Mouse (Mus musculus): ENCODE measurements around the gene Gm49352. TPM values are rescaled to one million over a fixed set of nuclear protein-coding genes. Genes with fewer than 3 reads are reported as not detected.
"Not testable (repeated sequence)": the region's sequence is repeated elsewhere in the genome, so short reads cannot be mapped to it uniquely, and the experiment has no call there.

Gm49352 gene
- not detected in 2 replicates for polyA plus RNA-seq (2016; fragmentation: Nextera tagmentation; extraction: Ambion mirVana)

DNA sequence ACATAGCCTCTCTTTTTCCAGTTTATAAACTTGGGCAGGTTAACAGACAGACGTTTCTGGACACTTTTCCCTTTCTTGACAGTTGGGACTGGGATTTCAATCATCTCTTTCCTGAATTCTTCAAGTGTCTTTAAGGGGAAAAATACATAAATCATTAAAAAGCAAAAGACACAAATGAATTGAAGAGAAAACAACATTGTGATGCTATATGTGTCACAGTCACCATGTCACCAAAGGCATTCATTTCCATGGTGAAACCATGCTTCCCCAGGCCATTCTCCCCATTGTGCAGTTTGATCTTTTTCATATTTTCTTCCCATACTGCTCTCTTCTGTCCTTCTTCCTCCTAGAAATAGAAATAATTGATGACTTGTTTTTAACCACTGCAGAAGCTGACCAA, at the start of gene Gm49352:
Gene Gm49352, minus strand, starts transcription at position 101 of the 400 bp plus-strand sequence.
- not testable (repeated sequence) for ATAC-seq (ENCODE audit: insufficient number of reproducible peaks, low FRiP score); H3K27me3 ChIP-seq (replicated peaks); H3K4me1 ChIP-seq (replicated peaks); H3K4me3 ChIP-seq; H3K27ac ChIP-seq (ENCODE audit: poor library complexity, severe bottlenecking); H3K4me2 ChIP-seq; H3K9ac ChIP-seq; H3K36me3 ChIP-seq
- peaks cover 12% of the 10 kb centered on the region; the same call in 1 of the 2 replicates for H3K9me3 ChIP-seq (replicated peaks)
- 41% methylated on average over 1 of the region's 1 CpGs for WGBS

DNA sequence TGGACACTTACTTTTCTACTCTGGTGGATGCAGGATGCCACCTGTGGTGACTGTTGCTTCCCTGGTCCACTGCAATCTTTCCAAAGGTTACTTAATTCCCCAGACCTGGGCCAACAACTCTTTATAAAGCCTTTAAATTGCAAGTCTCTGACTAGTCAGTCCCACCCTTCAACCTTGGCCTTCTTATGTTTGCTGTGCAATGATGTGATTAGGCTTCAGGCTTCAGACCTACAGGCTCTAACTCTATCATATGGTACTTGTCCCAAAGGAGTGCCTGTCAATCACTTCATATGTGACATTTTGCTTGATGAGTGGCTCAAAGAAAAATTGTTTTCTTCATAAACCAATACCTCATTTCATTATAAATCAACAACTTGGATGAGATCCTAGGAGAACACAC, 2.1 kb upstream of the Gm49352 start, which contains the start of gene Cts3:
Gene Cts3, minus strand, starts transcription at position 101 of the 400 bp plus-strand sequence.
- Histone ChIP-seq H3K36me3 (no peaks in the 10 kb centered on the region), H3K9me3 (replicated peaks) (peaks cover 23% of the 10 kb centered on the region), H3K4me1 (replicated peaks) (no peaks in the 10 kb centered on the region), H3K4me3 (no peak within 1 kb of the TSS), H3K27ac (ENCODE audit: poor library complexity, severe bottlenecking) (no peak within 1 kb of the TSS), H3K4me2 (no peak within 1 kb of the TSS), H3K27me3 (replicated peaks) (no peaks in the 10 kb centered on the region), H3K9ac (no peak within 1 kb of the TSS)
- no peak for ATAC-seq (ENCODE audit: insufficient number of reproducible peaks, low FRiP score)

DNA sequence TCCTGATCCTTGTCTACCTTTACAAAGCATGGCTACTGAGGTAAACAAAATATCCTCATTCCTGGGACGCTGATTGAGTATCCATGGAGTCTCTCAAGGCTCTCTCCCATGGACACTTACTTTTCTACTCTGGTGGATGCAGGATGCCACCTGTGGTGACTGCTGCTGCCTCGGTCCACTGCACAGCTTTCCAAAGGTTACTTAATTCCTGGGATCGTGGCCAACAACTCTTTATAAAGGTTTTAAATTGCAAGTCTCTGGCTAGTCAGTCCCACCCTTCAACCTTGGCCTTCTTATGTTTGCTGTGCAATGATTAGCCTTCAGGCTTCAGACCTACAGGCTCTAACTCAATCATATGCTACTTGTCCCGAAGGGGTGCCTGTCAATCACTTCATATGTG, 26.3 kb downstream of the Gm49352 start, which contains the start of gene Ctsm:
Gene Ctsm, minus strand, starts transcription at position 209 of the 400 bp plus-strand sequence.
- Histone ChIP-seq H3K4me1 (replicated peaks) (no peaks in the 10 kb centered on the region), H3K9ac (no peak within 1 kb of the TSS), H3K4me3 (no peak within 1 kb of the TSS), H3K27me3 (replicated peaks) (no peaks in the 10 kb centered on the region), H3K9me3 (replicated peaks) (peaks cover 10% of the 10 kb centered on the region), H3K27ac (ENCODE audit: poor library complexity, severe bottlenecking) (no peak within 1 kb of the TSS), H3K36me3 (no peaks in the 10 kb centered on the region), H3K4me2 (no peak within 1 kb of the TSS)
- no peak for ATAC-seq (ENCODE audit: insufficient number of reproducible peaks, low FRiP score)
- WGBS, result 66% methylated on average over 4 of the region's 4 CpGs

Other genes with a start within 250 kb of the Gm49352 start
- not detected in 2 replicates for gene Cts7, start 210.0 kb downstream of the Gm49352 start, polyA plus RNA-seq (2016; fragmentation: Nextera tagmentation; extraction: Ambion mirVana)
- gene Ctsm, start 26.3 kb downstream of the Gm49352 start, polyA plus RNA-seq (2016; fragmentation: Nextera tagmentation; extraction: Ambion mirVana), result not detected in 2 replicates
- gene Cts3, start 2.0 kb upstream of the Gm49352 start, polyA plus RNA-seq (2016; fragmentation: Nextera tagmentation; extraction: Ambion mirVana), result not detected in 2 replicates